Mouse (Mus musculus) B cell, adult 62 days (primary cell): ENCODE results near the gene Rsl1. TPM values are rescaled to one million over a fixed set of nuclear protein-coding genes. Genes with fewer than 3 reads are reported as not detected.

Experiments used
- total RNA-seq: library from RNA; stranded (reverse); gene quantifications from 4 replicates; pipeline ENCODE4 v1.2.4, GENCODE M21; 2023

Rsl1 gene
- 9.7 to 13.0 TPM (median 11.4 TPM) in 4 replicates for total RNA-seq

GRCm38 (mm10) chr13:67172991-67173722, at the start of gene Rsl1:
Rsl1 (plus strand) TSS chr13:67173182.

DNA sequence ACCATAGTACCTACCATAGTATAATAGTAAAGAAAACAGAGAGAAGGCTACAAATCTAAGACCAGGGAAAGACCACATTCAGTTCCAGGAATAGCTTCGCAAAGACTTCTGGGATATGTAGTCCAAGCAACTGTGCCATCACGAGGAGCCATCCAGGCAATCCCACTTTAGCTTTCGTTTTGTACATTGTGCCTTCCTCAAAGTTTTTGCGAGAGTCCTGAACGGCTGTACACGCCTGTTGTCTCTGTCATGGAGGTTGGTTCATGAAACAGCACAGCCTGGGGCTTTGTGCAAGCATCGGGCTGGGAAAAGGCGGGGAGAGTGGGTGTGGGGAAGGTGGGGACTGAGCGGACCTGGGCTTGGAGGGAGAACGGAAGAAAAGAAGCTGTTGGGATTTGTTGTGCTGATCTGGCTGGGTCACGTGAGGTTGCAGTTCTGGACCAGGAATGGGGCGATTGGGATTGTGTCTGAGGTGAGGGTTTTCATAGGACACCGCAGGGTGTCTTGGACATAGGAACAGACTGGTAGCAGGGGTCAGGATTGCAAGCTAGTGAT, 21.4 kb downstream of the Rsl1 start, which contains the start of gene Zfp455:
TSS of gene Zfp455 (plus strand) at position 167 of the 555 bp plus-strand sequence.

Other genes with a start within 250 kb of the Rsl1 start
- 4.1 to 6.2 TPM (median 4.8 TPM) in 4 replicates for gene Zfp712, start 112.0 kb upstream of the Rsl1 start, total RNA-seq
- gene Zfp708, start 75.2 kb upstream of the Rsl1 start, total RNA-seq: 0.29 to 1.4 TPM (median 1.1 TPM) in 3 of 4 replicates, not detected in the other
- 2.1 to 3.7 TPM (median 3.0 TPM) in 4 replicates for gene Gm28557, start 64.6 kb upstream of the Rsl1 start, total RNA-seq
- 0.63 to 1.1 TPM (median 0.67 TPM) in 3 of 4 replicates, not detected in the other for gene Rslcan18, start 56.9 kb upstream of the Rsl1 start, total RNA-seq
- gene Zfp759, start 51.5 kb upstream of the Rsl1 start, total RNA-seq: 4.4 to 5.4 TPM (median 5.0 TPM) in 4 replicates
- gene Zfp455, start 21.3 kb downstream of the Rsl1 start, total RNA-seq: 1.5 to 2.9 TPM (median 2.1 TPM) in 4 replicates
- gene Zfp458, start 105.3 kb downstream of the Rsl1 start, total RNA-seq: 2.3 to 4.3 TPM (median 3.1 TPM) in 4 replicates
- gene Zfp457, start 133.3 kb downstream of the Rsl1 start, total RNA-seq: 1.8 to 2.7 TPM (median 2.5 TPM) in 4 replicates
- gene Zfp595, start 159.4 kb downstream of the Rsl1 start, total RNA-seq: 13.3 to 16.5 TPM (median 15.3 TPM) in 4 replicates
- 3.0 to 4.5 TPM (median 3.2 TPM) in 3 of 4 replicates, not detected in the other for gene Gm28044, start 187.4 kb downstream of the Rsl1 start, total RNA-seq
- gene Zfp953, start 187.4 kb downstream of the Rsl1 start, total RNA-seq: 6.7 to 7.9 TPM (median 7.3 TPM) in 4 replicates
- gene Gm28041, start 202.6 kb downstream of the Rsl1 start, total RNA-seq: 2.4 to 6.8 TPM (median 3.1 TPM) in 4 replicates
- gene Zfp456, start 202.6 kb downstream of the Rsl1 start, total RNA-seq: 8.8 to 11.1 TPM (median 9.2 TPM) in 4 replicates
- 12.8 to 15.9 TPM (median 14.9 TPM) in 4 replicates for gene Zfp429, start 226.6 kb downstream of the Rsl1 start, total RNA-seq
- 1.5 to 5.7 TPM (median 2.1 TPM) in 4 replicates for gene Zfp459, start 248.2 kb downstream of the Rsl1 start, total RNA-seq